Mouse (Mus musculus) embryonic facial prominence, embryonic 11.5 days (tissue): ENCODE measurements around the gene Bcl7a. TPM values are rescaled to one million over a fixed set of nuclear protein-coding genes. Genes with fewer than 3 reads are reported as not detected.

Source experiments
- ATAC-seq: fragments of 200-750 bp; cut with Nextera tagmentation; replicated peaks from 2 replicates; pipeline ENCODE4 v1.8.0; 2017; ENCODE audit warnings: low read depth; ENCODE audit not compliant: insufficient number of reproducible peaks, low FRiP score, low TSS enrichment
- DNase-seq: peaks from one replicate; pipeline ENCODE4 v3.0.0-alpha.2; 2015; ENCODE audit warnings: low spot score
- H3K27ac ChIP-seq: fragments of 300-500 bp; sonication (generic); replicated peaks from 2 replicates; pipeline ENCODE4 v1.5.1; 2014; ENCODE audit warnings: mild to moderate bottlenecking, low read depth, low read length, control low read depth
- H3K27me3 ChIP-seq: fragments of 300-500 bp; sonication (generic); 2 replicates; pipeline ENCODE4 v1.6.1; 2014; ENCODE audit warnings: mild to moderate bottlenecking, low read length, moderate library complexity, mixed read lengths; ENCODE audit not compliant: control insufficient read depth, insufficient read depth
- H3K36me3 ChIP-seq: fragments of 300-500 bp; sonication (generic); replicated peaks from 2 replicates; pipeline ENCODE4 v1.6.1; 2014; ENCODE audit warnings: low read depth, mild to moderate bottlenecking, low read length, moderate library complexity, mixed read lengths; ENCODE audit not compliant: control insufficient read depth, insufficient read depth
- H3K4me1 ChIP-seq: fragments of 300-500 bp; sonication (generic); 2 replicates; pipeline ENCODE4 v1.6.1; 2014; ENCODE audit warnings: low read length, mixed read lengths; ENCODE audit not compliant: control insufficient read depth, insufficient read depth
- H3K4me2 ChIP-seq: fragments of 300-500 bp; sonication (generic); 2 replicates; pipeline ENCODE4 v1.6.1; 2014; ENCODE audit warnings: low read depth, mild to moderate bottlenecking, control low read depth, low read length, moderate library complexity
- H3K4me3 ChIP-seq: fragments of 300-500 bp; sonication (generic); 2 replicates; pipeline ENCODE4 v1.5.1; 2014; ENCODE audit warnings: low read depth, low read length, control low read depth
- H3K9ac ChIP-seq: fragments of 300-500 bp; sonication (generic); replicated peaks from 2 replicates; pipeline ENCODE4 v1.6.1; 2014; ENCODE audit warnings: mild to moderate bottlenecking, control low read depth, low read length
- H3K9me3 ChIP-seq: fragments of 300-500 bp; sonication (generic); replicated peaks from 2 replicates; pipeline ENCODE4 v1.6.1; 2016; ENCODE audit warnings: mild to moderate bottlenecking, low read length, inconsistent platforms, mixed read lengths; ENCODE audit not compliant: control insufficient read depth
- WGBS: fragments of 180-500 bp; shearing (Covaris S2); extraction: QIAGEN DNeasy Blood & Tissue Kit; methylation state at CpG from one replicate; pipeline ENCODE4 v1.1.7; 2014; 5-methylcytosine and 5-hydroxymethylcytosine counted together
- polyA plus RNA-seq: library from polyadenylated mRNA; unstranded; fragments of >200 nt; fragmentation: Nextera tagmentation; extraction: Ambion mirVana; gene quantifications from 2 replicates; pipeline ENCODE4 v1.2.1, GENCODE M21; 2014

The Bcl7a gene
- polyA plus RNA-seq, 1 experiment from 2014 or later: 39.5 TPM

GRCm38 (mm10) chr5:123390536-123391441 lies 47.2 kb downstream of the Bcl7a start:
- Histone ChIP-seq H3K36me3 (no peaks in the 10 kb centered on the region), H3K9ac (peak overlapping the region; percentile 46; the same call in 1 of the 2 replicates), H3K4me2 (peak overlapping the region; percentile 36), H3K9me3 (no peaks in the 10 kb centered on the region), H3K4me1 (no peaks in the 10 kb centered on the region), H3K27ac (no peak overlapping the region), H3K4me3 (peak overlapping the region; percentile 27), H3K27me3 (no peaks in the 10 kb centered on the region)
- no peak for DNase-seq
- ATAC-seq: no peak
- WGBS: 3% methylated on average over 16 of the region's 17 CpGs

GRCm38 (mm10) chr5:123391442-123391809 lies 47.8 kb downstream of the Bcl7a start:
- Histone ChIP-seq H3K4me2 (peak overlapping the region; percentile 36), H3K4me3 (peak overlapping the region; percentile 27), H3K4me1 (no peaks in the 10 kb centered on the region), H3K36me3 (no peaks in the 10 kb centered on the region), H3K9me3 (no peaks in the 10 kb centered on the region), H3K27ac (no peak overlapping the region), H3K27me3 (no peaks in the 10 kb centered on the region), H3K9ac (peak overlapping the region; percentile 46; the same call in 1 of the 2 replicates)
- no peak for ATAC-seq
- 5% methylated on average over 5 of the region's 5 CpGs for WGBS
- peak; percentile 76 for DNase-seq

- Histone ChIP-seq H3K36me3 (no peaks in the 10 kb centered on the region), H3K4me2 (peak overlapping the region; percentile 62), H3K9ac (peak overlapping the region; percentile 51), H3K27ac (no peak overlapping the region), H3K9me3 (no peaks in the 10 kb centered on the region), H3K4me3 (peak overlapping the region; percentile 86), H3K27me3 (no peaks in the 10 kb centered on the region), H3K4me1 (no peaks in the 10 kb centered on the region; the same call in 1 of the 2 replicates)
- 30% methylated on average over 5 of the region's 5 CpGs for WGBS
- DNase-seq: no peak
- peak; percentile 1; the same call in 1 of the 2 replicates for ATAC-seq
Observed at GRCm38 (mm10) chr5:123393786-123394302, 50.2 kb downstream of the Bcl7a start.

- Histone ChIP-seq H3K36me3 (no peaks in the 10 kb centered on the region), H3K4me2 (peak within 1 kb of the TSS; percentile 78), H3K4me3 (peak within 1 kb of the TSS; percentile 86), H3K27ac (peak within 1 kb of the TSS; percentile 59; the same call in 1 of the 2 replicates), H3K4me1 (no peaks in the 10 kb centered on the region; the same call in 1 of the 2 replicates), H3K9me3 (no peaks in the 10 kb centered on the region), H3K27me3 (no peaks in the 10 kb centered on the region), H3K9ac (peak within 1 kb of the TSS; percentile 90)
- WGBS: under 1% methylated on average over 47 of the region's 50 CpGs
- DNase-seq: peak; percentile 94
- ATAC-seq: peak; percentile 94
Observed at GRCm38 (mm10) chr5:123394303-123394956, 50.8 kb downstream of the Bcl7a start, which contains the start of gene Mlxip. Mlxip (plus strand) TSS chr5:123394798.

- H3K4me1 ChIP-seq: no peaks in the 10 kb centered on the region; the same call in 1 of the 2 replicates
- H3K9ac ChIP-seq: peak overlapping the region; percentile 90
- under 1% methylated on average over 65 of the region's 65 CpGs for WGBS
- H3K36me3 ChIP-seq: no peaks in the 10 kb centered on the region
- H3K4me2 ChIP-seq: peak overlapping the region; percentile 78
- no peaks in the 10 kb centered on the region for H3K9me3 ChIP-seq
- DNase-seq: no peak
- peak overlapping the region; percentile 86 for H3K4me3 ChIP-seq
- peak; percentile 37 for ATAC-seq
- H3K27ac ChIP-seq: peak overlapping the region; percentile 59; the same call in 1 of the 2 replicates
- H3K27me3 ChIP-seq: no peaks in the 10 kb centered on the region
Observed at GRCm38 (mm10) chr5:123394957-123395881, 51.6 kb downstream of the Bcl7a start.

- WGBS: 69% methylated on average over 8 of the region's 8 CpGs
- Histone ChIP-seq H3K27me3 (no peaks in the 10 kb centered on the region), H3K4me1 (no peaks in the 10 kb centered on the region; the same call in 1 of the 2 replicates), H3K36me3 (no peaks in the 10 kb centered on the region), H3K9me3 (no peaks in the 10 kb centered on the region), H3K9ac (no peak overlapping the region), H3K4me3 (peak overlapping the region; percentile 16; the same call in 1 of the 2 replicates), H3K4me2 (peak overlapping the region; percentile 32), H3K27ac (no peak overlapping the region)
- no peak for DNase-seq
- no peak for ATAC-seq
Observed at GRCm38 (mm10) chr5:123396901-123397464, 53.3 kb downstream of the Bcl7a start.

GRCm38 (mm10) chr5:123397786-123398185 lies 54.2 kb downstream of the Bcl7a start:
- no peaks in the 10 kb centered on the region for H3K36me3 ChIP-seq
- no peak overlapping the region for H3K27ac ChIP-seq
- H3K4me2 ChIP-seq: no peak overlapping the region
- H3K9ac ChIP-seq: no peak overlapping the region; the same call in 1 of the 2 replicates
- H3K9me3 ChIP-seq: no peaks in the 10 kb centered on the region
- H3K4me3 ChIP-seq: no peak overlapping the region
- no peaks in the 10 kb centered on the region; the same call in 1 of the 2 replicates for H3K4me1 ChIP-seq
- DNase-seq (no peak), ATAC-seq (no peak)
- 71% methylated on average over 11 of the region's 11 CpGs for WGBS
- H3K27me3 ChIP-seq: no peaks in the 10 kb centered on the region
